Mouse (Mus musculus): Measurements from ENCODE around the gene Avpr2.

The Avpr2 gene

DNA sequence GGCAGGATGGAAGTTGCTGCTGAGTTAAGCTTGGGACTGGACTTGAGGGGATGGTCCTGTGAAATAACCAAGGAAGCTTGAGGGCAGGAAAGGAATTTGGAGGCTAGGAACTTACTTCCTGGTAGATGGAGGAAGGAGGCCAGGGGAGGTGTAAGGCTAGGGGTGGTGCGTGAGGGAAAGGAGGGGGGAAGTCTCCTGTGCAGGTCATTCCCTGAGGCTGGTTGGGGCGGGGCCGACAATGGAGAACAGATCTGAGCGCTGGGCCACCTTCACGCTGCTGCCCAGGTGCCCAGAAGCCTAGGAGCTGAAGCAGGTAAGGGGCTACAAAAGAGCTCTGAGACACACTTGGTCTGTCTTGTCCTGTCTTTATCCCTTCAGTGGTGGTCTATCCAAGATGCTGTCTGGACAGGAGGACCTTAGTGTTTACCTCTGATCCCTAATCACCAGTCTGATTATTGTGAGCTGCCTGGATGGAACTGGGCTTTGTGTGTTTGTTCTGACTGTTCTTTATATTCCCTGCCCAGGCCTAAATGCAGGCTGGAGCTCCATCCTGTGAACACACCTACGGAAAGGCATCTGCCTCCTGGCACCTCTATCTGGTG lies at the start of gene Avpr2:
Avpr2 (plus strand) TSS at position 552 of the 602 bp plus-strand sequence.
- CTCF ChIA-PET = interaction anchor here in 2 of 4 experiments (1.0 to 1.5 kb wide), 3 partner anchors 96 to 237 kb away, joined by 3 to 4 read pairs (median 3); no protein-coding TSS in a partner anchor
- POLR2A ChIA-PET = interaction anchor here in 3 of 4 experiments (0.7 to 1.9 kb wide), 10 partner anchors 8 to 97 kb away, joined by 3 to 9 read pairs (median 4); partner anchors contain the start of genes Arhgap4 (in 1 of the 3), Naa10 (in 1 of the 3) and Renbp (in 1 of the 3)

DNA sequence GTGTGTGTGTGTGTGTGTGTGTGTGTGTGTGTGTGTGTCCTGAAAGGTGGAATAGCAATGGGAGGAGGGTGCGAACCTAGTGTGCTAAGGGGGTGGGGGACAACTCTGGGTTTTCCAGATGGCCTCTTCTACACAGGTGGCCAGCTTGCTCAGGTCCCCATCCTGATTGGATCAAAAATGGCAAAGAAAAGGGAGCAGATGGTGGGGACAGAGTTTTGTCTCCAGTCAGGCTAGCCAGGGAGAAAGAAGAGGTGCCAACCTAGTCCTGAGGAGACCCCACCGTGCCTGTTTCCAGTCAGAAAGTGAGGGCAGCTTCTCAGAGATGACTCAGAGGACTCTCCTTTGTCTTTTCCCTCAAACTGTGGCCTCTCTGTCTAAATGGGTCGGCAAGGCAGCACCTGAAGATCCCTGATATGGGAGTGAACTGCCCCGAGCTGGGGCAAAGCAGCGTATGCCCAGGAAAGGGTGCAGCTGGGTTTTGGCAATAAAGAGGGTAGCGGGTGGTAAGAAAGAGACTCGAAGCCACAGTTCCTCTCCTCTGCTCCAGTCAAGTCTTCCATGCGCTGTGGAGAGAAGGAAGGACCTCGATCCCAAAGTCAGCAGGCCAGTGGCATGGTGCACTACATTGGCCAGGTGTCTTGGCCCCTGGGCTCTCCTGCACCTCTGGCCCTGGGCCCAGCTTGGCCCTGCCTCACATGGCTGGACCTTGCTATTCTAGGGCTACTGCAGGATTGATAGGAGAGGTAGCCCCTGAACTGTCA lies 37.4 kb upstream of the Avpr2 start:
- POLR2A ChIA-PET = no interaction called here
- CTCF ChIA-PET = no interaction called here

DNA sequence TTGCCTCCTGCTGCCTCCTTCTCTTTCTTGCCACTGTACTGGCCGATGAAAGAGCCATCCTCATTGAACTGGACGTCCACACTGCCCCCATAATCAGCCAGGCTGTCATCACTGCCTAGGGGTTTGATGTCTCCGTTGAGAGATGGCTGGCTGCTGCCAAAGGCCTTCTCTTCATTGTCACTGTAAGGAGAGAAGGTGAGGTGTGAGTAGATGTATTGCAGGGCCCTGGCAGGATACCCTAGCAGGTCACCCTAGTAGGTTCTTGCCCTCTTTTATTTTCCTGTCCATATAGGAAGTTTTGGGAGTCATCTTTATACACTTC lies 36.9 kb upstream of the Avpr2 start:
- POLR2A ChIA-PET = no interaction called here
- CTCF ChIA-PET = no interaction called here

DNA sequence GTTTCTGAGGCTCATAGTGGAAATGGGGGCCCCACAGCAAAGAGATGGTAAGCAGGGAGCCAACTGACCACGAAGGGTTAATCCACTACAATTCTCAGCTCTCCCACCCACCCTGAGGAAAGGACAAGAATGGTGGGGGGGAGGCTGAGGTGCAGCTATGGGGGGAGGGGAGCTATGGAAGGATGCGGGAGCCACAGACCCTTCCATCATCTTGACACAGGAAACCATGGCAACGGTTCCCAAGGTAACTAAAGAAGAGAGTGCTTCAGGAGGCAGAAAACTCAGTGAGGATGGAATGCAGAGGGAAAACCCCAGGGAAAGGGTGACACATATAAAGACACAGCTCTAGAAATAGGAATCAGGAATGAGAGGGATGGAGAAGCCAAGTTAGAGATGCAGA lies 27.2 kb upstream of the Avpr2 start:
- CTCF ChIA-PET = no interaction called here

DNA sequence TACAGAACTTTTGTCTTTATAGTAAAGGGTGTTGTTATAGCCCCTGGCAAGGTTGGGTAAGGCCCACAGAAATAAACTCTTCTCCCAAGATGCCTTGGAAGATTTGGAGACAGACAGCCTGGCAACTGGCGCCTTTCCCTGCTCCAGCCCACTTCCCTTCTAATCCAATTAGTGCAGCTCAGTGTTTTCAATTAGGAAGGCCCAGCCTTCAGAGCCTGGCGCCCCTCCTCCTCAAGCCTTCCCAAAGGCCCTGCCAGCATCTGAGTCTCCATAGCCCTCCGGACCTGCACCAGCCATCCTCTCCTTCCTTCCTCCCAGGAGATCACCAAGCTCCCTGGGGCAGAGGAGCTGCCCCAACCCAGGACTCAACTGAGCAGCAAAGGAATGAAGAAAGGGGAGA lies 24.6 kb upstream of the Avpr2 start:
- CTCF ChIA-PET = no interaction called here
- POLR2A ChIA-PET = no interaction called here

More for the DNA sequence above, 27.2 kb upstream of the Avpr2 start:
- POLR2A ChIA-PET = no interaction called here

DNA sequence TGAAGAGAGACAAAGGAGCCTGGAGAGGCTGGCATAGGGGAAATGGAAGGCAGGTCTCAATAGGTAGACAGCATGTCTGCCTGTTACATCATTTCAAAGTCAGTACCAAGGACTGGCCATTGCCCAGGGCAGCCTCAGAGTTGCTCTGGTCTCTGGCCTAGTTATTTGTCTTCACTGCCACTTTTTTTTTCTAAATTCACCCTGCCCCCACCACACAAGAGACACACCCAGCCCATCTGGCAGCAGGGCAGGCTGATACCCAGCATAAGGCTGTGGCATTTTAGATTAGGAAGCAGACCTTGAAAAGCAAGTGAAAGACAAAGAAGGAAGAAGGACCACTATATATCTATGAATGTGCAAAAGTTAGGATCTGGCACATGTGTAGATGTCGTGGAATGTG lies 24.1 kb upstream of the Avpr2 start:
- POLR2A ChIA-PET = no interaction called here
- CTCF ChIA-PET = no interaction called here

DNA sequence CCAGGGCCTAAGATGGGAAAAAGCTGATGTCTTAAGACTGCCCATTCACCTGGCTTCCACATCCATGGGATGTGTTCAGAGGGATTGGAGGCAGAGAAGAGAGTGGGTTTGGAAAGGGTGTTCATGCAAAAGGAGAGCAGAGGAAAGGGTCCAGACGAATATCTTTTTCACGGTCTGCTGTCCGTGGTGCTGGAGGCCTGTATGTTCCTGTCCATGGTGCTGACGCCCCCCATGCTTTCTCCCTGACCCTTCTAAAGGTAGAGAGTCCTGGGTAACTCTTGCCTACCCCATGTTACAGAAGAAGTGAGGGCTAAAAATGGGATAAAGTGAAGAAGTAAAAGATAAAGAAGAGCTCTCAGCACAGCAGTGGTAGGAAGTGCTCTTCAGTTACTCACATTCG lies 22.6 kb upstream of the Avpr2 start:
- POLR2A ChIA-PET = no interaction called here
- CTCF ChIA-PET = no interaction called here

DNA sequence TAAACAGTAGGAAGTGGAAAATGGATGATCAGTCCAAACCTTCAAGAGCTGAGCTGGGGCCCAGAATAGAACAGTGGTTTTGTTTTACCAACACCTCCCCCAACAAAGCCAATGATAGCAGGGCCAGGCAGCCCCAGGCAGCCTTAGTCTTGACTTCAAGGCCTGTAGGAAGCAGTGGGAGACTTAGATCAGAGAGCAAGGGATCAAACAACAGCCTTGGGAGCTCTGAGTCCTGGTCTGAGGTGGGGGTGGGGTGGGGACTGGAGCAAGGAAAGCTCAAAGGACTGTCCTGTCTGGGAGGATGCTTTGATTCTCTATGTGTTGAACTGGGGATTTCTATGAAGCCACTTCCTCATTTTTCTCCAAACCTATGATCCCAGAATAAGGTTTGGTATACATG lies 20.4 kb upstream of the Avpr2 start:
- ChIA-PET CTCF (no interaction called here), POLR2A (interaction anchor here in 1 of 4 experiments (0.6 to 1.1 kb wide), 2 partner anchors 85 to 124 kb away, joined by 3 read pairs; partner anchors contain the start of genes Idh3g and Ssr4)

DNA sequence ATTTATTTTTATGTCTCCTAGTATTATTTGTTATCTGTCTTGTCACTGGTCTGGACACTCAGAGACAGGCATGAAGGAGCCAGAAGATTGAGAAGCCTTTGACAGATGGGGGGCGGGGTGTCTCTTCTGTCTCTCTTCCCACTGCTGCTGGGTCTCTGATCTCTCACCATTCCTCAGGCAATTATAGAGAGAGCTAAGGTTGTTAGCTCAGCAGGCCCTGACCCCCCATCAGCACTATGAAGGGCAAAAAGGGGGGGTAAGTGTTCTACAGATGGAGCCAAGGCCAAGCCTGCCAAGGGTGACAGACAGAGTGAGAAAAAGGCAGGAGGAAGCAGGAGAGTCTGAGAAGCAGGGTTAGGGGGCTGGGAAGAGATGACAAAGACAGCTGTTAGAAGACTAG lies 19.9 kb upstream of the Avpr2 start:
- CTCF ChIA-PET = no interaction called here
- POLR2A ChIA-PET = interaction anchor here in 2 of 4 experiments (0.6 to 1.1 kb wide), 3 partner anchors 38 to 357 kb away, joined by 3 to 4 read pairs (median 3); partner anchors contain the start of genes Idh3g (in 1 of the 2) and Ssr4 (in 1 of the 2)

DNA sequence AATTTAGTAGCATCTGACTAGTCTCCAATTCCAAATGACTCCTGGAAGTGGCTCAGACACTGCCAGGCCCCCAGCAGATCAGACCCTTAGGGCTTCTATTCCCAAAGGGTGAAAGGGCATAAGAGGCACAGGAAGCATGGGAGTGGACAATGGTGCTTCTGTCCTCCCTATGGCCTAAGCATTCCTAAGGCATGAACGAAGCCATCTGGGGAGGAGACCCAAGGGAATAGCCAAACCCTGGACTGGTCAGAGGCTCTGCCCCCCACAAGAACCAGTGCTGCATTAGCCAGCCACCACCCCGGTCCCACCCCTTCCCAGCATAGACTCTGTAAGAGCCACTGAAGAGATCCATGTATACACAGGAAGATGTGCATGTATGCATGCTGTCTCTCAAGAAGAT lies 16.0 kb upstream of the Avpr2 start:
- ChIA-PET CTCF (no interaction called here), POLR2A (no interaction called here)

DNA sequence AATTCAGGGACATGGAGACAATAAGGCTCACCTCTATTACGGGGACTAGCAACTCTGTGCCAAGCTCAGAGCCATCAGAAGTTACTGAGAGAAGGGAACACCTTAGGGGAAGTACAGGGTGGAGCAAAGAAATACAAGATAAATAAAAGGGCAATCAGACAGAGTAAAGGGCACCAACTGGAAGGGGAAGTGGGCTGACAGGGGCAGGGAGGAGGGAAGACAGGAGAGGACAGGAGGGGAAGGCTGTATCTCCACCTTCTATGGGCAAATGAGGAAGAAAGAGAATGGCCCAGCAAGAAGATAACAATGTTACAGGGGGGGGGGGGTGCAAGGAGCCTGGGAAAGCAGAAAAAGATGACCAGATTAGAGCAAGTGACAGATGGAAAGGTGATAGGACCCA lies 14.9 kb upstream of the Avpr2 start:
- CTCF ChIA-PET = no interaction called here
- POLR2A ChIA-PET = interaction anchor here in 1 of 4 experiments (0.6 kb wide), 1 partner anchor 39 kb away, joined by 4 read pairs; no protein-coding TSS in a partner anchor

DNA sequence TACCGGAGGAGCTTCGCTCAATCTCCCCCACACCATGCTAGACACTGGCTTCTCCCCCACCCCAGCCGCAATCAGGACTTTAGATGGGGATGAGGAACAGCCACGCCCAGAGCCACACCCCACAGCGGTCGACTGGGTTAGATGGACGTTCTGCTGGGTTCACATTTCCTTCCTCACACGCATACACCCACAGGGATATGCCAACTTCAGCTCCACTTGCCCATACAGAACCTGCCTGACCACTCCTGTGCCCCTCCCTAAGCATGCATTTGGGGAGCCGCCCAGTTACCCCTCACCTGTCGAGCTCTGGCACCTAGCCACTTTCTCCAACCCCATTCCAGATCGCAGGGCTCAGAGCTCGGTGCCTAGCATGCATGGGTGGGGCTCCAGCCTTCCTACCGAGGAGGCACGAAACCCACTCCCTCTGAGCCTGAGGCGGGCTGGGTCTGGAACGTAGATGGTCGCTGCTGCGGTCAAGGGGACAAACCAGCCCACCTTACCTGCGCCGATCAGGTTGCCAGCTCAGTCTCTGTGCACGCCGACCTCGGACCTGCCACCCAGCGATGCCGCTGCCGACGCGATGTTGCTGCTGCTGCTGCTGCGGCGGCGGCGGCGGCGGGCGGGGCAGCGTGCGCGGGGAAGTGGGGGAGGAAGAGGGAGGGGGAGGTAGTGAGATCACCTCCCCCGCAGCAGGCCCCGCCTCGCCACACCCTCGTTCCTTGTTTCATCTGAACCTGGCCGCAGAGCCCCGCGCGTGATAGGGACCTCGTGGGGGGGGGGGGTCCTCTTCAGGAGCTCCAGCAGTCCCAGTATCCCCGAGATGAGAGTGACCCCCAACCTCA lies 11.5 kb upstream of the Avpr2 start:
- CTCF ChIA-PET = interaction anchor here in 1 of 4 experiments (1.1 to 1.4 kb wide), 2 partner anchors 14 to 82 kb away, joined by 3 read pairs; no protein-coding TSS in a partner anchor

DNA sequence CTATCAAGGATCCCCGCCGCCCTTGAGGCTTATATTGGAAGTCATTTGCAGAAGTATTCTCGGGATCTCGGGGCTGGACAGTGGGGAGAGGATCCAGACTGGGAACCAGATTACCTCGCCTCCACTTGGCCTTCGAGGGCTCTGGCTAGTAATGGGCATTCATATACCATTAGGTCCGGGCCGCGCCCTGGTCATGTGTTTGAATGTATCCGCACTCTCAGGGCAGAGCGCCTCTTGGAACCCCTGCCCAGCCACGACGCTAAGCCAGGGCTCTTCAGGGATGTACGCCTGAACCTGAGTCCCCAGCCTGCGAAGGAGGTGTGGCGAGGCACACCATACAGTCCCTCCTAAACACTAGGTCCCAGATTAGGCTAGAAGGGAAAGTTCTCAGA lies 10.9 kb upstream of the Avpr2 start:
- ChIA-PET CTCF (interaction anchor here in 1 of 4 experiments (1.1 to 1.4 kb wide), 2 partner anchors 14 to 82 kb away, joined by 3 read pairs; no protein-coding TSS in a partner anchor), POLR2A (interaction anchor here in 2 of 4 experiments (0.6 to 1.2 kb wide), 3 partner anchors 11 to 349 kb away, joined by 3 to 5 read pairs (median 3); no protein-coding TSS in a partner anchor)

More for the DNA sequence above, 11.5 kb upstream of the Avpr2 start:
- POLR2A ChIA-PET = interaction anchor here in 1 of 4 experiments (0.6 to 1.2 kb wide), 5 partner anchors 12 to 368 kb away, joined by 3 to 5 read pairs (median 3); partner anchors contain the start of gene Srpk3

DNA sequence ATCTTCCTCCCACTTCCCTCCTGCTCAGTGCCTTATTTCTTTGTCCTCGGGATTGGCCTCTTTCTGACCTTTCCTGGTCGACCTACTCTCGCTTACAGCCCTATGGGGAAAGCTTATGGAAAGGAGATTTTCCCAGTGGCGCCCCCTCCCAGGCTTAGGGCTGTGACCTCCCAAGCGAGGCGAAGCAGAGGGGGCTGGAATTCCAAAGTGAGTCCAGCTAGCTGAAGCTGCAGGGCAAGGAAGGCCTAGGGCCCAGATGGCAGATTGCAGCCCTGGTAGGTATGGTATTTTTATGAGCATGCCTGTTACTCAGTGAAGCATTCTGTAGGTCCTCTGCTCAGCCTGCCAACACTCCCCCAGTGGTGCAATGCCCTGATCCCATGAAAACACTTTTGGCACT lies 10.4 kb upstream of the Avpr2 start:
- POLR2A ChIA-PET = interaction anchor here in 2 of 4 experiments (0.6 to 0.9 kb wide), 4 partner anchors 10 to 350 kb away, joined by 3 to 4 read pairs (median 3); no protein-coding TSS in a partner anchor
- CTCF ChIA-PET = interaction anchor here in 1 of 4 experiments (1.4 kb wide), 1 partner anchor 13 kb away, joined by 3 read pairs; no protein-coding TSS in a partner anchor

DNA sequence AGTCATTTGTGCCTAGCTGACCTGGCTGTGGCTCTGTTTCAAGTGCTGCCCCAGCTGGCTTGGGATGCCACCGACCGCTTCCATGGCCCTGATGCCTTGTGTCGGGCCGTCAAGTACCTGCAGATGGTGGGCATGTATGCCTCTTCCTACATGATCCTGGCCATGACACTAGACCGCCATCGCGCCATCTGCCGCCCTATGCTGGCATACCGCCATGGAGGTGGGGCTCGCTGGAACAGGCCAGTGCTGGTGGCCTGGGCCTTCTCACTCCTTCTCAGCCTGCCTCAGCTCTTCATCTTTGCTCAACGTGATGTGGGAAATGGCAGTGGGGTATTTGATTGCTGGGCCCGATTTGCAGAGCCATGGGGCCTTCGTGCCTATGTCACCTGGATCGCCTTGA lies 931 bp downstream of the Avpr2 start:
- POLR2A ChIA-PET = interaction anchor here in 2 of 4 experiments (0.7 to 1.4 kb wide), 6 partner anchors 9 to 99 kb away, joined by 3 to 5 read pairs (median 4); partner anchors contain the start of genes Arhgap4 (in 1 of the 2) and Naa10 (in 1 of the 2)
- CTCF ChIA-PET = interaction anchor here in 2 of 4 experiments (1.0 to 1.7 kb wide), 4 partner anchors 93 to 238 kb away, joined by 3 to 4 read pairs (median 4); no protein-coding TSS in a partner anchor

DNA sequence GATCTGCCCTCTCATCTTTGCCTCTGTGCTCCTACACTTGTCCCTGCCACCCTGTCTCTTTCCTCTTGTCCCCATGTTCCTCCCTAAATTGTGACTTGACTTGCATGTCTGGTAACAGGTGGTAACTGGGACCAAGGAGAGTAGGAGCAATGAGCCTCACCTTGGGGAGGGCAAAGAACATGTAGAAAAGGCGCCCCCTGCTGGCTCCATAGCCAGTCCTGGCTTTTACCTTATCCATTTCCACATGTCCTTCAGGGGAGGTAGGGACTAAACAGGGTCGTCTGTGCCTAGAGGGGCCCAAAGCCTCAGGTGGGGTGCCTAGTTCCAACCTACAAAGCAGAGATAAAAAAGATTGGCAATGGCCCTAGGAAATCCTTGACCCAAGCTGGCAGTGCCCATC lies 3.8 kb downstream of the Avpr2 start, which contains the start of gene L1cam:
L1cam (minus strand) TSS at position 387 of the 400 bp plus-strand sequence.
- CTCF ChIA-PET = interaction anchor here in 2 of 4 experiments (1.1 to 1.7 kb wide), 4 partner anchors 97 to 224 kb away, joined by 3 to 9 read pairs (median 5); no protein-coding TSS in a partner anchor
- POLR2A ChIA-PET = interaction anchor here in 1 of 4 experiments (0.9 kb wide), 1 partner anchor 19 kb away, joined by 3 read pairs; no protein-coding TSS in a partner anchor

DNA sequence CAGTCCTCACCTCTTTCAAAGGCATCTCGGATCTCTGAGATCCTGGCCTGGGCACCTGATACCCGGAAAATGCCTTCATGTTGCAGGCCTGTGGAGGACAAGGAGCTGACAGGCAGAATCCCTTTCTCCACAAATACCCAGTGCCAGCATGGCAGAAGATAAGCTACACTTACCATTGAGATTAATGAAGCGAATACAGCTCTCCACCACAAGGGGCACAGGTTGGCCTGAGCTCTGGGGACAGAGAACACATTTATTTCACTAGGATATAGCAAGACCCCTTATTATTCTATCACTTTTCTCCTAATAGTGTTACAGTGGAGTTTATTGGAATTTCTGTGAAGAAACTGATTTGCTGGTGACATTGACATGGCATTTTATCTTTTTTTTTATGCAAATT lies 6.1 kb downstream of the Avpr2 start:
- POLR2A ChIA-PET = interaction anchor here in 2 of 4 experiments (0.5 to 1.5 kb wide), 3 partner anchors 11 to 23 kb away, joined by 3 read pairs; no protein-coding TSS in a partner anchor
- CTCF ChIA-PET = interaction anchor here in 2 of 4 experiments (0.5 to 1.0 kb wide), 4 partner anchors 99 to 218 kb away, joined by 3 read pairs; partner anchors contain the start of gene Irak1 (in 1 of the 2)

DNA sequence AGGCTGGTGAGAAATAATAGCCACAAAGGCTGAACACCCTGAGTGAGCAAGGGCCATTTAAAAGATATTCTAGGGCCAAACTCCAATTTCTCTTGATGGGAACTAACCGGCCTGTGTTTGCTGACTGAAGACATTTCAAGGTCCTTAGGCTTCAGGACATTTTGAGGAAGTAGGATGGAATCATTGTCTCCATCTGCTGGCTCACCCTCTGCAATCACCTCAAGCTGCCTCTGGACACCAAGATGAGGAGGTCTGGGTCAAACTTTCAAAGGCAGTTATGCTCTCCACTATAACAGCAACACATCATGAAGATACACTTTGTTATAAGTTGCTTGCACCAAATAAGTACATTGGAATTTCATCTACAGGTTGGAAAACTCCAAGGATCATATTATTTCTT lies 18.1 kb downstream of the Avpr2 start:
- CTCF ChIA-PET = interaction anchor here in 1 of 4 experiments (1.4 kb wide), 1 partner anchor 12 kb away, joined by 3 read pairs; the partner anchor contains the start of genes Arhgap4 and Naa10
- POLR2A ChIA-PET = interaction anchor here in 2 of 4 experiments (0.8 to 1.8 kb wide), 8 partner anchors 10 to 117 kb away, joined by 3 to 7 read pairs (median 3); partner anchors contain the start of genes Arhgap4 (in 1 of the 2), Irak1 (in 1 of the 2) and Naa10 (in 1 of the 2)
